Mouse (Mus musculus): Measurements from ENCODE around the gene Gm6583.
A peak's percentile ranks its signal among the peaks of the same experiment; 100 is the strongest.

Gene Gm6583

DNA sequence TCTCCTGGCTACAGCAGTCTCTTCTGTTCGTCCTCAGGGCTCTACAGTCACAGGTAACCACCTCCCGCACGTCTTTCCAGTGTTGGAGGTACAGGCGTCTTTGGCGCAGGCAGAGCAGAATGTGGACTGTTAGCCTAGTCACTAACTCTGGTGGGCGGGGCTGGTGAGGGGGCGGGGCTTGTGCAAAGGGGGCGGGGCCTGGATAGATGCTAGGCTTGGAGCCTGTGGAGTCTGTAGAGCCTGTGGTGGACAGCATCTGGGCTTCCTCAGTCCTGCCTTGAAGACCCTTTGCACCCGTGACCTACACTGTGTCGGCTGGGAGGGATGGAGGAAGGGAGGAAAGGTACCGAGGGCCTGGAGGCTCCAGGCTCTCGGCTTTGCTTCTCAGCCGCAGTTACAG lies at the start of gene Gm6583:
Gene Gm6583 (minus strand): TSS at position 124 of the 400 bp plus-strand sequence.
- DNase-seq (ENCODE audit: low read depth in 2 of 2, low spot score in 2 of 2) = no peak

GRCm38 (mm10) chr5:112402437-112402836 lies 46.6 kb upstream of the Gm6583 start:
- no peak for DNase-seq (ENCODE audit: low read depth in 2 of 2, low spot score in 2 of 2)

DNA sequence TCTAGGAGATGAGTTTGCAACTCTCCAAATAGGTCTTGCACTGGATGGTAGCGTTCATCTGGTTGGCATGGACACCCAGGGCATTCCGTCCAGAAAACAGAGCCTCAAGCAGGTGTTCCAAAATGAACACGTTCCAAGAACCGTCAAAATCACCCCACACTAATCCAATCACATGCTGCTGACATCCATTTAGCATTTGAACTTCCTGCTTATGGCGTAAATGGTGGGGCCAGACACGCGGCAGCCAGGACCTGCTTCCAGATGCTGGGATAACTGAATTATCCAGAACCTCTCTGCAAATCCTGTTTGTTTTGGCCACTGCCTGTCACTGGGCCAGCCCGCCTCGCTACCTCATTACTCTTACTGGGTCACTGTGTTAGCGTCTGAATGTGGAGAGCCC lies 43.5 kb upstream of the Gm6583 start:
- no peak for DNase-seq (ENCODE audit: low read depth in 2 of 2, low spot score in 2 of 2)

DNA sequence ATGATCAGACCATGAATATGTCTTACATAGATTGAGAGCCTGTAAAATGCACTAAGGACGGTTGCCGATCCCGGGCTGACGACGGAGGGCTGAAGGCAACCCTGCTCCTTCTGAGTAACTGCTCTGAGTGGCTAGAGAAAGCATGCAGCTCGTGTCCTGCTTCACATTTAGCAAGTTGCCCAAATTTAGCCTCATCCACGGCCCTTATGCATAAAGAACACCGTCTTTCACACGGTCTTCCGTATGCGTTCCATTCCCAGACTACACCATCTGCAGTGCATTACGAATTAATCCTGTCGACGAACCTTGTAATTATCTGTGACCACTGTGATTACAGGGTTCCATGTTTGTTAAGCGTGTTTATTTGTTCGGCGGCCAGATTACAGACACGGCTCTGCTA lies 40.2 kb upstream of the Gm6583 start:
- no peak for DNase-seq (ENCODE audit: low read depth in 2 of 2, low spot score in 2 of 2)

DNA sequence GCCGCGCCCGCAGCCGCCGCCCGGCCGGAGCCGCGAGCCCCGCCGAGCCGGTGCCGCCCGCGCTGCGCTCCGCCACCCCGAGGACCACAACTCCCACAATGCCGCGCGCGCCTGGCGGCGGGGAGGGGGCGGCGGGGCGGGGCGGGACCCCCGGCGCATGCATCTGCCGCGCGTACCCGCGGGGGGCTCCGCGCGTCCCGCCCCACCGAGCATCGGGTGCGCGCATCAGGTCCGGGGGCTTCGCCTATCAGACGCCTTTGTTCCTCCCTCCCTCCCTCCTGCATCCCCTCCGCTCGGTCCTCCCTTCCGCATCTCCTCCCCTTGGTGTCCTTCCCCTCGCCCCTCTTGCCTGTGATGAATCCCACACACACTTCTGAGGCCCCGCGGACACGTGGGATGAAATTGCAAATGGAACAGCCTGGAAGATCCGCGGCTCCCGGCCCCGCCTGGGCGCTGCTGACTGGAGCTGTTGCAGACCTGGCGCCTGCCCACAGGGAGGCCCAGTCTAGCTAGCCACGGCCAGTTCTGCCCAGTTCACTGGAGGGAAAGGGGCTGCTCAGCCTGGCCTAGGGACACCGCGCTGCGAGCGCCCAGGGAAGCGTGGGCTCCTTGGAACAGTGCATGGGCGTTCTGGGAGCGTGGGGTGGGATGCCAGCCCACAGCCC lies 39.1 kb upstream of the Gm6583 start, which contains the start of gene Asphd2:
Gene Asphd2 (minus strand): TSS at position 88 of the 665 bp plus-strand sequence.
- no peak for DNase-seq (ENCODE audit: low read depth in 2 of 2, low spot score in 2 of 2)

DNA sequence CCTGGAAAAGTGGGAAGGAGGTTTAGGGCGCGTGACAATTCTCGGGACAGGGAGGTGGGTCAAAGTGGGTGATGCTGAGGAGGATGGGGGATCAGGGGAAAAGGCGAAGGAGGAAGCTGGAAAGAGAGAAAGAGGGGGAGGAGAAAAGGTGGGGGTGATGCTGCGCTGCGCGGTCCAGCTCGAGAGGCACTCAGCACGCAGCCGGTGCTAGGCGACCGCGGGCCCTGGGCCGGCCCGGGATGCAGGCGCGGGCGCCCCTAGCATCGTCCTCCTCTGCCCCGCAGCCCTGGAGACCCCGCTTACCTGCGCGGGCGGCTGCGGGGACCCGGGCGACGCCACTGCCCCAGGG lies 38.6 kb upstream of the Gm6583 start:
- DNase-seq (ENCODE audit: low read depth in 2 of 2, low spot score in 2 of 2) = no peak

DNA sequence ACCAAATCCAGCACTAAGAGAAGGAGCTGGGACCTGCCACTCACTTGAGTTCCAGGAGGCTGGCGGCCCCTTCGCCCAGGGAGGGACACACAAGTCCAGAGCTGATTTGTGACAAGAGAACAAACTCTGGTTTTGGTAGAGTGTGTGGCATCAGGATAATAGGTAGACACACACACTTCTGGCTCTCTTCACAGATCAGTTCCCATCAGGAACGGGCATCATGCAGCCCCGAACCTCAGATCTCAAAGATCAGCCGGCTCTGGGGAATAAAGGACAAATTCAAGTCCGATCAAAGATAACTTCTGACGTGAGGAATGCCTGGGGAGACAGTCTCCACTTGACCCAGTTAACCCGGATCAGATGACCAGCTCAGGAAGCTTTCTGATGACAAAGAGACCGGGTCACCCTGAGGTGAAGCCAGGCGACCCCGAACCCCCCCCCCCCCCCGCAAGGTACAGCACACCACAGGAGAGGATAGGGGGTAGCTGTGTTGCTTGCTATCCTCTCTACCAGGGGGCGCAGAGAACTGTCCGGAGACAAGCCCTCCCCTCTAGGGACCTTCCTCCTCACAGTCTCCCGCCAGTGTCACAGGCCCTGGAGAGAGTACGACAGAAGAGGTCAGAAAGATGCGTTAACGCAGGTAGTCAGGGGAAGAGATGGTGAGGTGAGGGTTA lies 38.0 kb upstream of the Gm6583 start:
- DNase-seq (ENCODE audit: low read depth in 2 of 2, low spot score in 2 of 2) = no peak

- DNase-seq (ENCODE audit: low read depth in 2 of 2, low spot score in 2 of 2) = no peak
Observed at GRCm38 (mm10) chr5:112391676-112392323, 36.0 kb upstream of the Gm6583 start.

DNA sequence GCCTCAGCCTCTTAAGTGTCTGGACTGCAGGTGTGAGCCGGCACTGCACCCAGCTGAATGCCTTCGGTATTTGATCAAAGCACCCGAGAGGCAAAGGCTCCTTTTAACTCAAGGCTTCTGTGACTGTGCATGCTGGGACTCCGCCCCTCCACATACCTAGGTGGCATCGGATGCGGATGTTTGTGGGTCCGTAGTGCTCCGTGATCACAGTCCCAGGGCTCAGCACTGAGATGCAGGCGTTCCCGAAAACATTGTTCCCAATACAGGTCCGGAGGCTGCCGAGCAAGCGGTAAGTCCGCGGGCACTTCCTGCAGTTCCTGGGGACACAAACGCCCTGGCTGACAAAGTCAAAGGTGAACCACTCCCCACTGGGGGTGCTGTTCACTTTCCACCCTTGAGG lies 35.2 kb upstream of the Gm6583 start:
- no peak for DNase-seq (ENCODE audit: low read depth in 2 of 2, low spot score in 2 of 2)

GRCm38 (mm10) chr5:112389352-112389751 lies 33.5 kb upstream of the Gm6583 start:
- DNase-seq (ENCODE audit: low read depth in 2 of 2, low spot score in 2 of 2) = no peak

GRCm38 (mm10) chr5:112385973-112386372 lies 30.1 kb upstream of the Gm6583 start:
- DNase-seq (ENCODE audit: low read depth in 2 of 2, low spot score in 2 of 2) = no peak

DNA sequence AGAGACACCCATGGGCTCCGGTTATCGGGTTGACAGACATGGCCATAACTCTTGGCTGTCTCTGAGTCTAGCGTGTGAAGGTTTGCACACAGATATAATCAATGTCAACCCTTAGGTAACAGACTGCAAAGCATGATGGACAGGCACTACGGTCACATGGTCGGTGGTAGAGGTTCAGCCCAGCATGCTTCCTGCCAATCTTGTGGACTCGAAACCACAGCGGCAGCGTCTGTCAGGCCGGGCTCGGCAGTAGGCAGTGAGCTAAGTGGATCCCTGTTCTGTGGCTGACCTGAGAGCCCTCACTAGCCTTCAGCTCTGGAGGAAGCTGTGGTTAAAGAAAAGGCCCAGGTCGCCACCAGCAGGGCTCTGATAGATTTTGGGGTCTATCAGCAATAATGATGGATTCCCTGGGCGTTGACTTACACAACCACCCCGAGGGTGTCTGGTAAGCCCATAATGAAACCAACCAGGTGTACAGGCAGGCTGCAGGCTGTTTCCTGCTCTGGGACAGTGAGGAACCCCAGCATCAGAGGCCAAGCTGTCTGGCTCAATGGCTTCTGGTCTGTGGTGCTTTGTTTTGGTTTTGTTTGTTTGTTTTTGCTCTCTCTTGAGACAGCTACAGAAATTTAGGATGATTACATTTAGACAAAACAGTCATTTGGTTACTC lies 29.1 kb upstream of the Gm6583 start:
- peak in 1 of 2 experiments; percentile 11 for DNase-seq (ENCODE audit: low read depth in 2 of 2, low spot score in 2 of 2)

DNA sequence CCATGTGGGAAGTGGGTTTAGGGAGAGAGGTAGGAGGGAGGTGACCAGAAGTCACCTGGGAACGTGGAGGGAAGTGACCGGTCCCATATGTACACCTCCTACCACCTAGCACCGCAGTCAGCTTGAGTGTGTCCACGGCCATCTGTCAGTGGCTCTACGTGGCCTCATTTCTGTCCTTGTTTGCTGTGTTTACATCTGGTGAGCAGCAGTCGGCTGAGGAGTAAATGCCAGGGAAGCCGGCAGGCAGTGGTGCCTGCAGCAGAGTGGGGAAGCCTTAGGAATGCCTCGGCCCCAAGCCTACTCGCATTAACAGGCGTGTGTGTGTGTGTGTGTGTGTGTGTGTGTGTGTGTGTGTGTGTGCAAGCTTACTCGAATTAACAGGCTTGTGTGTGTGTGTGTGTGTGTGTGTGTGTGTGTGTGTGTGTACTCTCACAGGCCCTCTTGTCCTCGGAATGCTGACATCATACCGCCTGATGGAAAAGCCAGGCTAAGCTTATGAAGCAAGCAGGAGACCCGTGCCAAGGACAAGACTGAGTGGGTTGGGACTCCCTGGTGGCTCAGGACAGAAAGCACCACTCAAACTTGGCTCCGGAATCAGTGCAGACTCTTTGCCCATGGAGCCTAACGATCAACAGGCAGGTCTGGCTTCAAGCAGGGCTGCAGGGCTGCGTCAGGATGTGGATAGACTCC lies 27.0 kb upstream of the Gm6583 start:
- DNase-seq (ENCODE audit: low read depth in 2 of 2, low spot score in 2 of 2) = no peak

- DNase-seq (ENCODE audit: low read depth in 2 of 2, low spot score in 2 of 2) = no peak
Observed at GRCm38 (mm10) chr5:112382042-112382441, 26.2 kb upstream of the Gm6583 start.

DNA sequence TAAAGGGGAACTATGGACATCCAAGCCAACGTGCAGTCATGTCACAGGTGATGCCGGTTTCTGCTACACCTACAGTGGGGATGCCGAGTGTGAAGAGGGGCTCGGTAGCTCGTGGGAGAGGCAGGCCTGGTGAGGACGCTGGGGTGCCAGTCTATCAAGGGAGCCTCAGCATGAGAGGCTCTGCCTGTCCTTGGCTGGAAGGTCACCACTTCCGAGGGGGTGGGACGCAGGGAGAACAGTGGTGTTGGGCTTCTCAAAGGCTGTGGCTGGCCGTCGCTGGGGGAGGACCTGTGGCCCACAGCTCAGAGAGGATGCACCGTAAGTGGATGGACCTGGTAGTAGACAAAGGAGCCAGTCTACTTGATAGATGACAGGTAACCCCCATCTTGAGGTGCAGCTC lies 25.3 kb upstream of the Gm6583 start:
- DNase-seq (ENCODE audit: low read depth in 2 of 2, low spot score in 2 of 2) = no peak

DNA sequence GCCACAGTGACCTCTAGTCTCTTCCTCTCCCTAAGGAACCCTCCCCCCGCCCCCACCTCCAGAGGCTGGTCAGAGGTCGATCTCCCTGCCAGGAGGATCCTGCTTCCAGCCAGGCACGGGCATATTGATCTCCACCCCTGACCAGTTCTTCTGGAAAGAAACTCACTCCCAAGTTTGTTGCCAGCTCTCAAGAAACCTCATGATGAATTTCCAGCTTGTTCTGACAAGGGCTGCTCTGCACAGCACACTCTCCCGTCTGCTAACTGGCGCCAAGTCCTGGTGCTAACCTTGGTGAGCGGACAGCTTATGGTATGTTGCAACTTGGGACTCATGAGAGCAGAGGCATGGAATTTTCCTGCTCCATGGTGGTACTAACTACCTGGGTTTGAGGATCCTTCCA lies 22.9 kb upstream of the Gm6583 start:
- no peak for DNase-seq (ENCODE audit: low read depth in 2 of 2, low spot score in 2 of 2)

DNA sequence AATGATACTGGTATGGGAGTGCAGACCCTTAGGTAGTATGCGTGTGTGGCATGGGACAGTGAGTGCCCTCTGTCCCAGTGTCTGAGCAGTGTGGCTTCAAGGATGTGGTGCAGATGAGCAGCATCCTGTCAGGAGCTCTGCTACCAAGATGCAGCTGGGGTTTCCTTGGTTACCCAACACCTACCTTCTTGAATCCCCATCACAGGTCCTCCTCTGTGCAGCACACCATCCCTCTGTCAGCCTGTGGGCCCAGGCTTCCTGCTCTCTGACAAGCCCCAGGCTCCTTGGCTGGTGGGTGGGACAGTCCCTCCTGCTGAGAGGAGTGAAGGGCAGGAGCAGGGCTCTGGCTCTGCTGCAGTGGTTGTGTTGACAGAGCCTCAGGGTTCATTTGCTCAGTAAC lies 21.5 kb upstream of the Gm6583 start:
- DNase-seq (ENCODE audit: low read depth in 2 of 2, low spot score in 2 of 2) = no peak

DNA sequence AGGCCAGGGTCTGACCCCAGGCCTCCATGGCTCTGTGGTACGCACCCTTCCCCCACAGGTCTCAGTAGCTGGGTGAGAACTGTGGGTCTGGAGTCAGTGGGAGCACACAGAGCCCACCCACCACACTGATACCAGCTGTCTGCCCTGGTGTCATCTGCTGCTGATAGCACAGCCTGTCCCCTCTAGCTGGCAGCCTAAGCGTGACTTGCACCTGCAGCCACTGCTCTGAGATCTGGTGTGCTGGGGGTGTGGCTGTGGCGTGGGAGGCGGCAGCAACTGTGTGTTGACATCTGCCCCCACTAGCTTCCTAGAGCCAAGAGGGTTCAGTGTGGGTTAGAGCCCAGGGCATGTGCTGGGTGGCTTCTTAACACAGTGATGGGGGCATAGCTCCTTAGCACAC lies 20.3 kb upstream of the Gm6583 start:
- no peak for DNase-seq (ENCODE audit: low read depth in 2 of 2, low spot score in 2 of 2)

DNA sequence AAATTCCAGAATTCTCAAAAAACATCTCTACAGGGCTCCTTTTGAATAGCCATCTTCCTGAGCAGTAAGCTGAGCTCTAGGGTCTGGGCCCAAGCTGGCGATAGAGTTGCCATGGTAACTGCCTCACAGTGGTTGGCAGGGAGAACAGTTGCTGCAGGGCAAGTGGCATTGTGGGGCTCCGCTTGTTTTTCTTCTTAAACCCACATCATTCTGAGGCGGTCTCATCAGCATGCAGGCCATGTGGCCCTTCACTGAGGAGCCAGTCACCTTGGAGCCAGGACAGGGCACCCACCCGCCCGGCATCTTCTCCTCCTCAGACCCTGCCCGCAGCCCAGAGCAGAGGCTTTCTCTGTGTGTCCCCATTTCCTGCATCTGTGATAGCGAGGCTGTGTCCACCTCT lies 16.1 kb upstream of the Gm6583 start:
- no peak for DNase-seq (ENCODE audit: low read depth in 2 of 2, low spot score in 2 of 2)

DNA sequence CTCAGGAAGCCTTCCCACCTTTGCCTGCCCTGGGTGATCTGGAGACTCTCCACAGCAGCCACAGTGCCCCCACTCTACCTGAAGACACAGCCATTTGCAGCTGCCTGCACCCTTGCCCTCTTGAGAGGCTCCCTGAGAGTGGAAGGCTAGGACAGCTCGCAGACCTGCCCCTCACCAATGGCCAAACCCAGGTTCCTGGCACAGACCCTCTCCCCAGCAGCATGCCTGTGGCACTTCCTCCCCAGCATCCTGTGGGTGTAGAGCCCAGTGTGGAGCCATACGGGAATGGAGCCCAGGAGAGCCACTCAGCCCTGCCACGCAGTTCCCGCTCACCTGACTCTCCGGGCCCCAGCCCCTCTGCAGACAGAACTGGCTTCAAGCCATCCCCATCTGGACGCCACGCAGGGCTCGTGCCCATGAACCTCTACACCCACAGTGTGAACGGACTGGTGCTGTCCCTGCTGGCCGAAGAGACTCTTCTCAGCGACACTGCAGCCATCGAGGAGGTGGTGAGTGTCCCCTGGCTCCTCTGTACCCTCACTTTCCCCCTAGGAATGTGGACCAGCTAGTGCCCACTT lies 14.5 kb upstream of the Gm6583 start:
- no peak for DNase-seq (ENCODE audit: low read depth in 2 of 2, low spot score in 2 of 2)

- DNase-seq (ENCODE audit: low read depth in 2 of 2, low spot score in 2 of 2) = no peak
Observed at GRCm38 (mm10) chr5:112369326-112369725, 13.5 kb upstream of the Gm6583 start.

Data from CD8-positive naive resting alpha-beta T cell, adult 2 months (primary cell).